Mouse (Mus musculus) layer of hippocampus, postnatal 10 days (tissue): ENCODE measurements around the gene Parp8. TPM values are rescaled to one million over a fixed set of nuclear protein-coding genes. Genes with fewer than 3 reads are reported as not detected.
"Not testable (repeated sequence)": the region's sequence is repeated elsewhere in the genome, so short reads cannot be mapped to it uniquely, and the experiment has no call there.

Experiments
- DNase-seq, 2 experiments: peaks; one replicate each; pipeline ENCODE4 v3.0.0; 2021; ENCODE audit warnings: low spot score in 2 of 2
- total RNA-seq, 2 experiments: library from RNA; stranded (reverse); gene quantifications; 2 replicates each; pipeline ENCODE4 v1.2.3; 2021

Parp8 gene
- total RNA-seq, 2 experiments from 2014 or later, result 62.3 to 69.5 TPM

DNA sequence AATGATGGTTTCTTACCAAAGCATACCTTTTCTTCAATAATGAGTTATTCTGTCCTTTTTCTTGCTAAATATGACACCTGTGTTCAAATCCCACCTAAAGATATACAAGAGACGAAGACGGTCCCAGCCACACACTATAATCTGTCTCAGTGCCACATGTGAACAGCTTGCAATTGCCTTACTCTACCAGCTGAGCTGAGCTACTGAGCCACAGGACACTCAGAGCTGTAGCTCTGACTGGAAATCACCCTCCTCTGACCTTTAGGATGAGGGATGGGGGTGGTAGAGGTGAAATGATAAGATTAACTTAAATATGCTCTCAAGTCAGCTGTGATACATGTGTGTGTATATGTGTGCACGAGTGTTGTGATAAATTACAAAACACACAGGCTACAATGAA is 57.9 kb downstream of the Parp8 start:
- no peak for DNase-seq

- no peak for DNase-seq
Measured at GRCm38 (mm10) chr13:116962480-116963462, 62.6 kb downstream of the Parp8 start.

- DNase-seq, result no peak
Measured at GRCm38 (mm10) chr13:116958776-116959589, 66.4 kb downstream of the Parp8 start.

DNA sequence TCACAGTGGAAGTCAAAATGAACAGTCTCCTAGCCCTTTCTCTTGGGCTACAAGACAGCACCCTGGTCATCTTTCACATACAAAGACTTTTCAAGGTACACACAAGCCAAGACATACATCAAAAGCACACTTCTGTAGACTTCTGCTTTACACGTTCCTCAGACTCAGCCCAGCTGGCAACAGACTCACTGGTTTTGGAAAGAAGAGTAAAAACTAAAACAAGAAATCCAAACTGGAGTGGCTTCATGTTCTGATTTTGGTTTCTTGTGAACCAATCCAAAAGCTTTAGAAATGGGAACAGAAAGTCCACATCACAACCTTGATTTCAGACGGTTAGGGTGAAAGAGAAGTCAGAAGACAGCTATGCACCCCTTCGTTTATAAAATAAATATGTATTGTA is 67.8 kb downstream of the Parp8 start:
- DNase-seq, result no peak

- DNase-seq, result no peak
Measured at GRCm38 (mm10) chr13:116951336-116951735, 74.0 kb downstream of the Parp8 start.

GRCm38 (mm10) chr13:116949527-116949926 is 75.8 kb downstream of the Parp8 start:
- DNase-seq, result no peak

GRCm38 (mm10) chr13:116949056-116949455 is 76.3 kb downstream of the Parp8 start:
- no peak for DNase-seq

- no peak for DNase-seq
Measured at GRCm38 (mm10) chr13:116948299-116948659, 77.1 kb downstream of the Parp8 start.

DNA sequence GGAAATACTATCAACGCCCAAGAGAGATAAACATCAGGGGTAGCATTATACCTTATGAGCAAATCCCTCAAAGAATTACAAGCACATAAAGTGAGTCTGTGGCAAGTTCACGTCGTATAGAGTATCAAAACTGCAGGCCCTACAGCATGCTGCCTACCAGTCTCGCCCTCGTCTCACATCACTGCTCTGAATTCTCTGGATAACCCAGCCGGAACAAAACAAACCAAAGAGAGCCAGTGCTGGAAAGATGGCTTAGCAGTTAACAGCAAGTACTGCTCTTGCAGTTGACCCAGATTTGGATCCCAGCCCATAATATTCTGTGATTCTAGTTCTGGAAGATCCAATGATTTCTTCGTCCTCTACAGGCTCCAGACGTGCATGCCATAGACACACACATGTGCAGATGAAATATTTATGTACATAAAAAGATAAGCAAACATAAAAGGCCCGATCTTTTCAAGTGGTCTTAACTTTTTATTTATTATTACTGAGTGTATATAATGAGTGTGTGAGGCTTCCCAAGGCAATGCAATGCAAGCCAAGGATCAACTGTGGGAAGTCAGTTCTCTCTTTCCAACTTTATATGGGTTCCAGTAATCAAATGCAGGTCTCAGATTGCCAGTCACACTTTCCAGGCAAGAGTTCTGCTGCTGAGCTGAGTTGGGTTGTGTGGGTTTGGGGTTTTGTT is 77.6 kb downstream of the Parp8 start:
- no peak for DNase-seq

GRCm38 (mm10) chr13:116946566-116946965 is 78.8 kb downstream of the Parp8 start:
- no peak for DNase-seq

- DNase-seq, result no peak
Measured at GRCm38 (mm10) chr13:116941280-116942015, 83.9 kb downstream of the Parp8 start.

GRCm38 (mm10) chr13:116940761-116941160 is 84.6 kb downstream of the Parp8 start:
- no peak for DNase-seq

GRCm38 (mm10) chr13:116937019-116937418 is 88.3 kb downstream of the Parp8 start:
- not testable (repeated sequence) for DNase-seq

DNA sequence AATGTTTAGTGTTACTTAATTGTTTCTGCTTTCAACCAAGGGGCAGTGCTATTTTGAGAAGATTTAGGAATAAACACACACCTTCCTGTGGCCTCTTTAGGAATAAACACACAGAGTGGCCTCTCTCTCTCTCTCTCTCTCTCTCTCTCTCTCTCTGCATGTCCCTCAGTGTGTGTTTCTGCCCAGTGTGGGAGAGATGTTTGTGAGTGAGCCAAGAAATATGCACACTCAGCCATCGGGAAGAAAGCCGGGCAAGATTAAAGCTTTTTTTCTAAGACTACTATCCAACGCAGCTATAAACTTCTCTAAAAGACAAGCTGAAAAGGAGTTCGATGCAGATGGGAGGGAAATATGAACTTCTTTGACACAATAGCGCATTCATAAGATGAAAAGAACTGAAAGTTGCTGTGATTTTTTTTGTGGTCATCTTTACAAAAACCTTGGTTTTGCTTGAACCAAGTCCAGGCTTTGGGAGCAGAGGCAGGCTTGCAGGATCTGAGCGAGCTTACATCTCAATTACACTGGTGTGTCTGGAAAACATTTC is 107.9 kb downstream of the Parp8 start:
- no peak for DNase-seq

GRCm38 (mm10) chr13:116908284-116908683 is 117.1 kb downstream of the Parp8 start:
- no peak for DNase-seq

DNA sequence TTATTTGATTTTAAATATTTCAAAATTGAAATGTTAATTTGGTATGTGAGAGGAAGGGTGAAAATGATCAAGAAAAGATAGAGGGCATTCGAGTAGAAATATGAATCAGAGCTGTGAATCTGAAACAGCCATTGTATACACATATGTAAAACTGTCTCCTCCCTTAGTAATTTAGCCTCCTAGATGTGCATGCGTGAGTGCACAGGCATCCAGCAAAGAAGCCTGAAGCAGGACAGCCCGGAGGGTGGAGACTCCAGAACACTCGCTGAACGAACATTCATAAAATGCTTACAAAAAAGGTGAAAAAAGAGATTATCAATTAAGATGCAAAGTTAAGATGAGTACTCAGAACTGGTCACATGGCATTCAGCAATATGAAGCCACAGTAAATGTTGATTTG is 121.9 kb downstream of the Parp8 start:
- no peak for DNase-seq

DNA sequence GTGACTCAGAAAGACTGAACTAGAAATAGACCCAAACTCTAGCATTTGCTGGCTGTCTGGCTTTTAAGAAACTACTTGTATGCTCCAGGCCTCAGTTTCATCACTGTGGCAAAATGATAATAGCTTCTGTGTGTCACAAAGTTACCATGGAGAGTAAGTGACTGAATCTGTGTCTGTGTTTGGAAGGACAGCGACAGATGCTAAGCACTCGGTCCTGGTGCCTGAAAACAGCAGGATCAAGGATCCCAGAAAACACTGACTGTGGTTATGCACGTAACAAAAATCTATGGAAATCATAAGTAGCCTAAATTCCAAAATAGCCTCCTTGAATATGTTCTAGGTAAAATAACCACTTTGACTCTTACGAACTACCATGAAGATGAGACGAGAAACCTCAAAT is 126.9 kb downstream of the Parp8 start:
- DNase-seq, result no peak

DNA sequence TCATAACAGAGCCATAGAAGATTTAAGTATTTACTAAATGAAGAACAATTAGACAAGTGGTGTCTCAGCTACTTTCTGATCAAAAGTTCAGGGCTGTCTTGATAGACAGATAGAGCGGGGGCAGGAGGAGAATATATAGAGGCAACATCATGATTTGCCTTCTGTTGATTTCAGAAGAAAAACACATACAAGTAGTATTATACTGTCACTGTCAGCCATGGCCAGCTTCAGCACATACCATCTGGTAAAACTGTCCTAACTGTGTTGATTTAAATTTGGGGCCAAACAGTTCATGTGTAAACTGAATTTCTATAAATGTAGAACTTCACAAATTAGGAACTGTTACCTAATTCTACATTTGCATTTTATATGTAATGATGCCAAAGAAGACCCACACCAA is 127.6 kb downstream of the Parp8 start:
- no peak for DNase-seq

- DNase-seq, result no peak
Measured at GRCm38 (mm10) chr13:116884422-116884942, 140.9 kb downstream of the Parp8 start.

DNA sequence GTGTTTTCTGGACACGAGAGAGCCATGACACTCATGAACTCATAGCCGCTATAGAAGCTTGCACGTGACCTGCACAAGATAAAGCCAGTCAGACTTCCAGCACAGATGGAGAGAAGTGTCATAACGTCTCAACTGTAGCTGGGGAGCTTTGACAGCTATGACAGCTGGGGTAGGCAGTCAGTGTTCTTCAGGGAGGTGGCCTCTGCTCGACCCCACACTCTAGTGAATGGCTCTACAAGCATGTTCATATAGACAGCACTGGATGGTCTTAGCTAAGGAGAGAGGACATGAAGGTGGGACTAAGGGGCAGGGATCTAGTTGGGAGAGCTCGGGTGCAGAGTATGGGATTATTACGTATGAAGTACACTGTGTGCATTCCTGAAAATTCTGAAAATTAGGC is 143.1 kb downstream of the Parp8 start:
- DNase-seq, result no peak
